In genomic region chr2:167739030-167739429, GRCm38 (mm10) we compare ENCODE assay signal across 18 mouse cellular contexts. TPM values are rescaled to one million over a fixed set of nuclear protein-coding genes. Genes with fewer than 3 reads are reported as not detected.
DNase-seq lines count a peak whose midpoint lies in the region; ATAC-seq and TF ChIP-seq lines count a peak whose summit lies in the region.
"Had no signal": no experiment of that assay in that cellular context is flagged by ENCODE, and none has a peak within 500 bp of the region (broad histone marks: within the 10 kb centered on the region; RNA-seq: fewer than 3 reads in every experiment).

No protein-coding gene starts in this region.

- no peaks in the 10 kb centered on the region for H3K36me3 ChIP-seq in kidney, postnatal 0 days (ENCODE audit: insufficient read depth, low read length)
- no peaks in the 10 kb centered on the region for H3K36me3 ChIP-seq in embryonic facial prominence, embryonic 11.5 days (replicated peaks; ENCODE audit: control insufficient read depth, insufficient read depth, low read depth, low read length)
- H3K36me3 ChIP-seq in intestine, embryonic 16.5 days (ENCODE audit: control insufficient read depth, insufficient read depth, low read length): no peaks in the 10 kb centered on the region
- H3K36me3 ChIP-seq: heart, embryonic 15.5 days; hindbrain, embryonic 10.5 days; limb, embryonic 13.5 days; lung, embryonic 15.5 days had no signal

- DNase-seq in kidney, postnatal 0 days (ENCODE audit: low spot score): peak; percentile 61
- no peak for DNase-seq in kidney, postnatal 36 days
- DNase-seq in embryonic facial prominence, embryonic 11.5 days (ENCODE audit: low spot score): peak; percentile 38
- no peak for DNase-seq in adrenal gland, adult 8-10 months
- DNase-seq in adrenal gland, postnatal 10 days: no peak
- no peak for DNase-seq in right cerebral cortex, postnatal 14 days
- DNase-seq: cerebellum, adult 8-10 months; heart, adult 2 months; kidney, adult 8-10 months; lung, postnatal 4 days; thymus, adult 18-20 months had no signal

- WGBS in kidney, postnatal 0 days: 20% methylated on average over 6 of the region's 6 CpGs
- WGBS in embryonic facial prominence, embryonic 11.5 days: 44% methylated on average over 5 of the region's 6 CpGs
- WGBS in intestine, embryonic 16.5 days: 33% methylated on average over 6 of the region's 6 CpGs

- no peak for ATAC-seq in kidney, postnatal 0 days (replicated peaks; ENCODE audit: low FRiP score, low read depth)
- ATAC-seq in embryonic facial prominence, embryonic 11.5 days (replicated peaks; ENCODE audit: insufficient number of reproducible peaks, low FRiP score, low TSS enrichment, low read depth): no peak
- ATAC-seq in intestine, embryonic 16.5 days: no peak
- ATAC-seq: hindbrain, postnatal 0 days had no signal

- H3K4me3 ChIP-seq in kidney, postnatal 0 days (replicated peaks; ENCODE audit: low read depth, low read length): no peak overlapping the region
- H3K4me3 ChIP-seq in embryonic facial prominence, embryonic 11.5 days (ENCODE audit: low read depth, low read length): no peak overlapping the region
- no peak overlapping the region for H3K4me3 ChIP-seq in intestine, embryonic 16.5 days (ENCODE audit: low read length)
- H3K4me3 ChIP-seq: heart, adult 2 months; heart, embryonic 15.5 days; hindbrain, embryonic 10.5 days; limb, embryonic 13.5 days; lung, embryonic 15.5 days had no signal

- H3K27ac ChIP-seq in kidney, postnatal 0 days: no peak overlapping the region
- no peak overlapping the region for H3K27ac ChIP-seq in embryonic facial prominence, embryonic 11.5 days (replicated peaks; ENCODE audit: low read depth, low read length)
- peak overlapping the region; percentile 15 for H3K27ac ChIP-seq in intestine, embryonic 16.5 days (ENCODE audit: low read length)
- H3K27ac ChIP-seq: heart, adult 2 months; heart, embryonic 15.5 days; hindbrain, postnatal 0 days; limb, embryonic 13.5 days; liver, embryonic 14.5 days; lung, embryonic 15.5 days had no signal

- TF ChIP-seq CTCF in kidney, postnatal 0 days (IDR thresholded peaks at IDR 0.05; ENCODE audit: low read depth): no peak

- H3K27me3 ChIP-seq in kidney, postnatal 0 days (ENCODE audit: insufficient read depth, low read length): no peaks in the 10 kb centered on the region
- no peaks in the 10 kb centered on the region for H3K27me3 ChIP-seq in embryonic facial prominence, embryonic 11.5 days (ENCODE audit: control insufficient read depth, insufficient read depth, low read length)
- H3K27me3 ChIP-seq in intestine, embryonic 16.5 days (replicated peaks; ENCODE audit: control insufficient read depth, insufficient read depth, low read length): no peaks in the 10 kb centered on the region
- H3K27me3 ChIP-seq: heart, embryonic 15.5 days; limb, embryonic 13.5 days; lung, embryonic 15.5 days had no signal

- H3K9ac ChIP-seq in kidney, postnatal 0 days (ENCODE audit: low read depth, low read length): 0 out of 2 replicates have a peak overlapping the region, but pooled peaks have one; percentile 4
- no peak overlapping the region for H3K9ac ChIP-seq in embryonic facial prominence, embryonic 11.5 days (replicated peaks; ENCODE audit: low read length)
- no peak overlapping the region for H3K9ac ChIP-seq in intestine, embryonic 16.5 days (ENCODE audit: low read depth, low read length)
- H3K9ac ChIP-seq: heart, embryonic 15.5 days; limb, embryonic 13.5 days; liver, embryonic 14.5 days; lung, embryonic 15.5 days had no signal

- no peaks in the 10 kb centered on the region for H3K9me3 ChIP-seq in kidney, postnatal 0 days (replicated peaks; ENCODE audit: low read length)
- H3K9me3 ChIP-seq in embryonic facial prominence, embryonic 11.5 days (replicated peaks; ENCODE audit: control insufficient read depth, low read length): no peaks in the 10 kb centered on the region
- no peaks in the 10 kb centered on the region for H3K9me3 ChIP-seq in intestine, embryonic 16.5 days (ENCODE audit: control insufficient read depth, low read length)
- H3K9me3 ChIP-seq: heart, embryonic 15.5 days; hindbrain, embryonic 10.5 days; limb, embryonic 13.5 days; lung, embryonic 15.5 days had no signal

- H3K4me2 ChIP-seq in kidney, postnatal 0 days (ENCODE audit: low read length): no peak overlapping the region
- no peak overlapping the region for H3K4me2 ChIP-seq in embryonic facial prominence, embryonic 11.5 days (ENCODE audit: low read depth, low read length)
- H3K4me2 ChIP-seq in intestine, embryonic 16.5 days (ENCODE audit: low read depth, low read length): no peak overlapping the region
- H3K4me2 ChIP-seq: heart, embryonic 15.5 days; limb, embryonic 13.5 days; lung, embryonic 15.5 days had no signal

- no peaks in the 10 kb centered on the region for H3K4me1 ChIP-seq in kidney, postnatal 0 days (replicated peaks; ENCODE audit: insufficient read depth, low read length)
- no peaks in the 10 kb centered on the region; the same call in none of the 2 replicates for H3K4me1 ChIP-seq in embryonic facial prominence, embryonic 11.5 days (ENCODE audit: control insufficient read depth, insufficient read depth, low read length)
- peaks cover 16% of the 10 kb centered on the region; the same call in 1 of the 2 replicates for H3K4me1 ChIP-seq in intestine, embryonic 16.5 days (ENCODE audit: control insufficient read depth, insufficient read depth, low read length)

RNA-seq across cellular contexts. Expression of gene Tmem189, which starts 49.4 kb away (rescaled TPM):
- polyA plus RNA-seq in kidney, postnatal 0 days (2015; fragmentation: Nextera tagmentation; extraction: Ambion mirVana): 64.6 and 65.2 TPM in 2 replicates
- 31.9 and 34.1 TPM in 2 replicates for polyA plus RNA-seq in embryonic facial prominence, embryonic 11.5 days (2014; fragmentation: Nextera tagmentation; extraction: Ambion mirVana)
- 28.6 and 33.7 TPM in 2 replicates for polyA plus RNA-seq in intestine, embryonic 16.5 days (2015; fragmentation: Nextera tagmentation; extraction: Ambion mirVana)
- 10 to 100 TPM; 25.5 to 32.1 (median 28.5) TPM for total RNA-seq in adrenal gland, adult 8-10 months (2022)
- 10 to 100 TPM; 31.2 to 33.5 TPM for total RNA-seq in adrenal gland, postnatal 10 days (2021)

RNA-seq across cellular contexts. Expression of gene Cebpb, which starts 50.3 kb away (rescaled TPM):
- polyA plus RNA-seq in kidney, postnatal 0 days (2015; fragmentation: Nextera tagmentation; extraction: Ambion mirVana): 13.0 and 22.2 TPM in 2 replicates
- 3.1 and 4.4 TPM in 2 replicates for polyA plus RNA-seq in embryonic facial prominence, embryonic 11.5 days (2014; fragmentation: Nextera tagmentation; extraction: Ambion mirVana)
- 0.65 and 0.93 TPM in 2 replicates for polyA plus RNA-seq in intestine, embryonic 16.5 days (2015; fragmentation: Nextera tagmentation; extraction: Ambion mirVana)
- total RNA-seq in adrenal gland, adult 8-10 months (2022): 100 to 1,000 TPM in 3 of 4 experiments, 10 to 100 TPM in 1; 91.8 to 623 (median 239) TPM
- total RNA-seq in adrenal gland, postnatal 10 days (2021): 100 to 1,000 TPM; 269 to 439 TPM

Comparison
In these comparisons a context has a peak if more than half of its experiments do, and no peak if none do; other contexts are left out.
1. DNase-seq: peak in kidney, postnatal 0 days (single experiment) and embryonic facial prominence, embryonic 11.5 days (single experiment); none in kidney, postnatal 36 days (0 of 2), adrenal gland, adult 8-10 months (single experiment), adrenal gland, postnatal 10 days (single experiment) and right cerebral cortex, postnatal 14 days (single experiment).